Mouse (Mus musculus) CH12.LX (cell line): Measurements from ENCODE around the gene Ciz1.

Experiments used
- CHD2 ChIP-seq: IDR thresholded peaks from 2 replicates; pipeline ENCODE4 v1.6.1; 2011; ENCODE audit warnings: low read length, improper control_type of control experiment
- CTCF ChIP-seq, 2 experiments: IDR thresholded peaks in 1 of 2; conservative IDR thresholded peaks in 1 of 2; 2 replicates each; pipeline ENCODE4 v1.5.1; 2011 to 2012; ENCODE audit warnings: low read depth in 2 of 2, low read length in 2 of 2, improper control_type of control experiment in 1 of 2, inconsistent platforms in 1 of 2, mild to moderate bottlenecking in 1 of 2, moderate library complexity in 1 of 2
- ELF1 ChIP-seq: IDR thresholded peaks from 2 replicates; pipeline ENCODE4 v1.6.1; 2014; ENCODE audit warnings: low read depth, mild to moderate bottlenecking, inconsistent platforms, low read length, improper control_type of control experiment
- EP300 ChIP-seq: IDR thresholded peaks from 2 replicates; pipeline ENCODE4 v1.6.1; 2011; ENCODE audit warnings: low read length, improper control_type of control experiment
- ETS1 ChIP-seq: conservative IDR thresholded peaks from 2 replicates; pipeline ENCODE4 v1.6.1; 2012; ENCODE audit warnings: low read depth, mild to moderate bottlenecking, inconsistent platforms, low read length, improper control_type of control experiment, moderate library complexity
- JUND ChIP-seq: conservative IDR thresholded peaks from 2 replicates; pipeline ENCODE4 v1.6.1; 2011; ENCODE audit warnings: low read depth, low read length, improper control_type of control experiment
- MAX ChIP-seq: IDR thresholded peaks from 2 replicates; pipeline ENCODE4 v1.6.1; 2011; ENCODE audit warnings: low read length, improper control_type of control experiment
- POLR2A ChIP-seq: IDR thresholded peaks from 2 replicates; pipeline ENCODE4 v1.6.1; 2011; ENCODE audit warnings: low read depth, mild to moderate bottlenecking, improper control_type of control experiment, low read length
- POLR2AphosphoS2 ChIP-seq: IDR thresholded peaks from 2 replicates; pipeline ENCODE4 v1.6.1; 2011; ENCODE audit warnings: low read depth, low read length, improper control_type of control experiment
- RAD21 ChIP-seq: IDR thresholded peaks from 2 replicates; pipeline ENCODE4 v1.6.1; 2011; ENCODE audit warnings: low read depth, mild to moderate bottlenecking, low read length, improper control_type of control experiment, moderate library complexity
- TBP ChIP-seq: conservative IDR thresholded peaks from 2 replicates; pipeline ENCODE4 v1.6.1; 2011; ENCODE audit warnings: low read depth, low read length, improper control_type of control experiment
- TCF12 ChIP-seq: IDR thresholded peaks from 2 replicates; pipeline ENCODE4 v1.6.1; 2014; ENCODE audit warnings: low read depth, mild to moderate bottlenecking, inconsistent platforms, low read length, improper control_type of control experiment
- USF1 ChIP-seq: IDR thresholded peaks from 2 replicates; pipeline ENCODE4 v1.6.1; 2014; ENCODE audit warnings: low read depth, mild to moderate bottlenecking, inconsistent platforms, low read length, improper control_type of control experiment
- ZKSCAN1 ChIP-seq: IDR thresholded peaks from 2 replicates; pipeline ENCODE4 v1.6.1; 2012; ENCODE audit warnings: low read depth, inconsistent platforms, low read length, improper control_type of control experiment, borderline replicate concordance

GRCm38 (mm10) chr2:32392063-32392462 lies 39.9 kb downstream of the Ciz1 start:
- no peak for TF ChIP-seq CTCF (conservative IDR thresholded peaks at IDR 0.05 in 1 of 2, IDR thresholded peaks at IDR 0.05 in 1 of 2; ENCODE audit: low read depth in 2 of 2, low read length in 2 of 2)
- TF ChIP-seq ELF1 = no peak
- no peak for TF ChIP-seq POLR2A
- TF ChIP-seq TBP = no peak
- TF ChIP-seq EP300 = no peak
- TF ChIP-seq USF1 = no peak
- no peak for TF ChIP-seq TCF12
- no peak for TF ChIP-seq ETS1
- TF ChIP-seq ZKSCAN1 = no peak
- no peak for TF ChIP-seq CHD2
- TF ChIP-seq JUND = no peak
- no peak for TF ChIP-seq RAD21
- TF ChIP-seq POLR2AphosphoS2 = no peak
- TF ChIP-seq MAX = no peak
